Mouse (Mus musculus) megakaryocyte, embryonic 14.5 days (primary cell): Measurements from ENCODE around the gene Sema6d.

Experiments
- FLI1 ChIP-seq: IDR thresholded peaks from 2 replicates; pipeline ENCODE4 v1.6.1; 2012; ENCODE audit warnings: low read length, inconsistent platforms, mixed read lengths
- GATA1 ChIP-seq: IDR thresholded peaks from 3 replicates; pipeline ENCODE4 v1.6.1; 2012; ENCODE audit warnings: mixed read lengths, low read length, inconsistent platforms, borderline replicate concordance

- TF ChIP-seq GATA1 (no peak), FLI1 (no peak)
These were observed 594.7 kb downstream of the Sema6d start for GRCm38 (mm10) chr2:124684481-124684901.
